Mouse (Mus musculus) leukemia stem cell, adult 10-12 weeks (primary cell): ENCODE measurements around the gene Ssr2. TPM values are rescaled to one million over a fixed set of nuclear protein-coding genes. Genes with fewer than 3 reads are reported as not detected.

Experiments
- polyA plus RNA-seq: library from polyadenylated mRNA; stranded (reverse); fragments of >175 nt; gene quantifications from 2 replicates; pipeline ENCODE4 v1.2.3, GENCODE M21; 2012; ENCODE audit warnings: low replicate concordance

Gene Ssr2
- 37.4 and 416 TPM in 2 replicates for polyA plus RNA-seq

DNA sequence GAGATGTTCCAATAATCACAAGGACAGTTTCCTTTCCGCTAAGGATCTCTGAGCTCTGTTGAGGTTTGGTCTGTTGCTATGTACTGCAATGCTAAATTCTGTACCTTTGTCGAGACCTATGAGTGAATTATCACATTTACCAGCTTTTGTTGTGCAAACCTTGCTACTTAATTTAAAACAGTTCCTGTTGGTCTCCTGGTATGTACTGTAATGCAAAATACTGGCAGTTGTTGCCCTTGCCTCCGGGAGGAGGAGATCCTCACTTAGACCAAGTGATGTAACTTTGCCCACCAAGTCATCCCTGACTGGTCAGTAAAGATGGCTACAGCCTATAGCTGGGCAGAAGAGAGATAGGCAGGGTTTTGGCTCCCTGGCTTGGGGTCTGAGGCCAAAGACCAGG, at the start of gene Ssr2:
Gene Ssr2, plus strand, starts transcription at position 337 of the 400 bp plus-strand sequence.

DNA sequence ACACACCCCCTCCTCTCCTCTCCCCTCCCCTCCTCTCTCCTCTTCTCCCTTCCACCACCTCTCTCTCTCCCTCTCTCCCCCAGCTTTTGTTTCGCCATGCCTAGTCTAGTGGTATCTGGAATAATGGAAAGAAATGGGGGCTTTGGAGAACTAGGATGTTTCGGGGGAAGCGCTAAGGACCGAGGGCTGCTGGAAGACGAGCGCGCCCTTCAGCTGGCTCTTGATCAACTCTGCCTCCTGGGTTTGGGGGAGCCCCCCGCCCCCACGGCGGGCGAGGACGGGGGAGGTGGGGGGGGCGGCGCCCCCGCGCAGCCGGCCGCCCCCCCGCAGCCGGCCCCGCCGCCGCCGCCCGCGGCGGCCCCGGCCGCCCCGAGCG, 43.4 kb upstream of the Ssr2 start, which contains the start of gene Mex3a:
Gene Mex3a, plus strand, starts transcription at position 97 of the 376 bp plus-strand sequence.

DNA sequence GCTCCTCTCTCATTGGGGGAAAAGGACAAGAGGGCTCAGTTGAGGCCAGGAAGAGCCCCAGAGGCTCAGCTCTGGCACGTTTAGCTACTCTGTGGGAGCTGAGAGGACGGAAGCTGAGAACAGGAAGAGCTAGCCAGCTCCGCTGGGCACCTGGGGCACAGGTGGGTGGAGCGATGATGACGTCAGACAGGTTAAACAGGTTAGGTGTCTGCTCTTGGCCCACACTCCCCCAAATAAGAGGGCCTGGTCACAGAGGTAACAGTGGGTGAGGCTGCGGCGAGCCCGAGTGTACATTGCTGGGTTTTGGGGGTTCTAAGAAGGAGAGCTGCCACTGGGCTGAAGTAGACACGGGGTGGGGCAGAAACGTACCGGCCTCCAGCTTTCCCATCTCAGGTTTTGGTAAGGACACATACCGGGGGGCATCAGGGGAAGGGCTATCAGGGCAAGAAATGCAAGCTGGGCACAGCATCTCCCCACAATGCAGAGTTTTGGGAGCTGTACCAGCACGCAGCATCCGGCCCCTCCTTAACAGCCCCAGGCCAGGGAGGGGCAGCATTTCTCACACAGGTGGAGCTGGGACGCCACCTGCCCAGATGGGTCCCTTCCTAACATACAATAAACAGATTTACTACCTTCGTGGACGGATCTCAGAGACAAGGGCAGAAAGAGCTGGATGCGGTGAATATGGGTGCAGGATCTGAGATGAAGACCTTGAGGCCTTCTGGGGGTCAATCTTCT, 27.3 kb upstream of the Ssr2 start, which contains the start of gene Rab25:
Gene Rab25, minus strand, starts transcription at position 121 of the 738 bp plus-strand sequence.

DNA sequence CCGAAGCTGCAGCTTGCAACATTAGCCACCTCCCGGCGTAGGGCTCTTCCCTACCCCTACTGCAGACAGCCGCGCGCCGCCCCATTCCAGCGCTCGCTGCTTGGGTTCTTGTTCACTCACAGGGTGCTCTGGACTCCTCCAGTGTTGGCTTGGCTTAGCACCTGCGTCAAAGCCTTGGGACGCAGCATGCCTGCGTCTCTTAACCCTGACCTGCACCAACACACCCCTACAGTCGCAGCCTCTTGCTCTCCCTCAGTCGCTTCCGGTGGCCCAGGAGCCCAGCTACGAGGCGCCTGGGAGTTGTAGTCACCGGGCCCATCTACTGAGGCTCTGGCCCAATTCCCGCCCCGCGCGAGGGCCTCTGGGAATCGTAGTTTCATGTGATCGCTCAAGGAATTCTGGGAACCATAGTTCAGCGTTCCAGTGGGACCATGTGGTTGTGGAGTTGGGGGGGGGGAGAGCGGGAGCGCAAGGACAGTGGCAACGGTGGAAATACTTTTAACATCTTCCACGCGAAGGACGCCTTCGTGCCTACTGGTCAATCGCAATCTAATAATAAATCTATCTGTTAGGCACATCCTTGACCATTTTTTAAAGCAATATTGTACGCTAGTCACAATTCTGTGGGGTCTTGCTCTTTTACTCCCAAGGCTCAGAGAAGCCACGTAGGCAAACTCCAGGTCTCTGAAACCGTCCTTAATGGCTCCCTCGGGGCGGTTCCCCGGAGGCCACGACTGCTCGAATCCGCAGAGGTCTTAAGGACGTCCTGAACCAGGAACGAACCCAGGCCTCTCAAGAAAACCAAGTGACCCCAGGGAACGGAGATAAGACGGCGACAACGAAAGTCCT, 22.8 kb upstream of the Ssr2 start, which contains the start of gene Lamtor2:
Gene Lamtor2, minus strand, starts transcription at position 399 of the 849 bp plus-strand sequence.

DNA sequence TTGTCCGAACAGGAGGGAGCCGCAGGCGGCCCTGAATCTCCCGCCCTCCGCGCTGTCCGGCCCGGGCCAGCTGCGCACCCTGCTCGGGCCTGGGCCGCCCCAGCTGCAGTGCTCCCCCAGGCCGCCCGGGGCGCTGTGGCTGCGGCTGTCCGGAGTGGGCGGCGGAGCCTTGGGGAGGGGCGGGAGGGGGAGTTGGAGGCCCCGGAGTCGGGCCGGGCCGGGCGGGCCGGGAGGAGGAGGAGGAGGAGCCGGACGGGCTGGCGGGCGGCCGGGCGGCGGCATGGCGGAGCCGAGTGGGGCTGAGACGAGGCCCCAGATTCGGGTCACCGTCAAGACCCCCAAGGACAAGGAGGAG, 22.2 kb upstream of the Ssr2 start, which contains the start of gene Ubqln4:
Gene Ubqln4, plus strand, starts transcription at position 234 of the 355 bp plus-strand sequence.

DNA sequence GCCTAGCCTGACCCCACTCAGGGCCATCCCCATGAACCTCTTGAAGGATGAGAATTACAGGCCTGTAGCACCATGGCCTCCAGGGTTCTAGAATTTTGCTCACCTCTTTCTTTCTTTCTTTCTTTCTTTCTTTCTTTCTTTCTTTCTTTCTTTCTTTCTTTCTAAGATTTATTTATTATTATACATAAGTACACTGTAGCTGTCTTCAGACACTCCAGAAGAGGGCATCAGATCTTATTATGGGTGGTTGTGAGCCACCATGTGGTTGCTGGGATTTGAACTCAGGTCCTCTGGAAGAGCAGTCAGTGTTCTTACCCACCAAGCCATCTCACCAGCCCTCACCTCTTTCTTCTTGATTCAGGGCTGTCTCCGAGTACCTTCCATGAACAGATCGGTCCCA, 30.0 kb downstream of the Ssr2 start, which contains the start of gene Arhgef2:
Gene Arhgef2, plus strand, starts transcription at position 301 of the 400 bp plus-strand sequence.

Other genes with a start within 250 kb of the Ssr2 start
- 0.21 and 3.1 TPM in 2 replicates for gene Tmem79, start 239.7 kb upstream of the Ssr2 start, polyA plus RNA-seq
- 91.7 and 114 TPM in 2 replicates for gene Smg5, start 239.6 kb upstream of the Ssr2 start, polyA plus RNA-seq
- gene Paqr6, start 211.3 kb upstream of the Ssr2 start, polyA plus RNA-seq = 0.55 and 0.57 TPM in 2 replicates
- gene Bglap3, start 203.1 kb upstream of the Ssr2 start, polyA plus RNA-seq = not detected in 2 replicates
- not detected in 2 replicates for gene Bglap2, start 197.2 kb upstream of the Ssr2 start, polyA plus RNA-seq
- 0.51 TPM in 1 of 2 replicates, not detected in the other for gene Bglap, start 191.4 kb upstream of the Ssr2 start, polyA plus RNA-seq
- 95.1 and 190 TPM in 2 replicates for gene Pmf1, start 165.5 kb upstream of the Ssr2 start, polyA plus RNA-seq
- gene Slc25a44, start 150.7 kb upstream of the Ssr2 start, polyA plus RNA-seq = 4.0 and 23.4 TPM in 2 replicates
- gene Sema4a, start 114.7 kb upstream of the Ssr2 start, polyA plus RNA-seq = 48.8 and 91.1 TPM in 2 replicates
- 591 and 773 TPM in 2 replicates for gene Lmna, start 65.9 kb upstream of the Ssr2 start, polyA plus RNA-seq
- gene Mex3a, start 43.5 kb upstream of the Ssr2 start, polyA plus RNA-seq = 1.4 TPM in 2 replicates
- gene Rab25, start 27.6 kb upstream of the Ssr2 start, polyA plus RNA-seq = 0.39 TPM in 1 of 2 replicates, not detected in the other
- 19.8 and 57.6 TPM in 2 replicates for gene Lamtor2, start 22.8 kb upstream of the Ssr2 start, polyA plus RNA-seq
- gene Ubqln4, start 22.1 kb upstream of the Ssr2 start, polyA plus RNA-seq = 75.8 and 121 TPM in 2 replicates
- gene Arhgef2, start 30.1 kb downstream of the Ssr2 start, polyA plus RNA-seq = 143 and 295 TPM in 2 replicates
- not detected in 2 replicates for gene Rxfp4, start 77.3 kb downstream of the Ssr2 start, polyA plus RNA-seq
- gene Khdc4, start 109.9 kb downstream of the Ssr2 start, polyA plus RNA-seq = 16.0 and 17.2 TPM in 2 replicates
- 13.0 and 21.9 TPM in 2 replicates for gene Rit1, start 141.0 kb downstream of the Ssr2 start, polyA plus RNA-seq
- 0.85 and 1.5 TPM in 2 replicates for gene Syt11, start 199.3 kb downstream of the Ssr2 start, polyA plus RNA-seq